Mouse (Mus musculus) cerebellum, adult 2 months (tissue): ENCODE measurements around the gene A930004D18Rik.

Source experiments
- CTCF ChIP-seq: fragments of 200-500 bp; IDR thresholded peaks from 2 replicates; pipeline ENCODE4 v1.5.1; 2011; ENCODE audit warnings: low read depth, mild to moderate bottlenecking, control low read depth, low read length, moderate library complexity, borderline replicate concordance; ENCODE audit not compliant: insufficient read depth
- POLR2A ChIP-seq: fragments of 200-500 bp; IDR thresholded peaks from 2 replicates; pipeline ENCODE4 v1.6.1; 2011; ENCODE audit warnings: low read length, control low read depth, borderline replicate concordance; ENCODE audit not compliant: insufficient read depth

DNA sequence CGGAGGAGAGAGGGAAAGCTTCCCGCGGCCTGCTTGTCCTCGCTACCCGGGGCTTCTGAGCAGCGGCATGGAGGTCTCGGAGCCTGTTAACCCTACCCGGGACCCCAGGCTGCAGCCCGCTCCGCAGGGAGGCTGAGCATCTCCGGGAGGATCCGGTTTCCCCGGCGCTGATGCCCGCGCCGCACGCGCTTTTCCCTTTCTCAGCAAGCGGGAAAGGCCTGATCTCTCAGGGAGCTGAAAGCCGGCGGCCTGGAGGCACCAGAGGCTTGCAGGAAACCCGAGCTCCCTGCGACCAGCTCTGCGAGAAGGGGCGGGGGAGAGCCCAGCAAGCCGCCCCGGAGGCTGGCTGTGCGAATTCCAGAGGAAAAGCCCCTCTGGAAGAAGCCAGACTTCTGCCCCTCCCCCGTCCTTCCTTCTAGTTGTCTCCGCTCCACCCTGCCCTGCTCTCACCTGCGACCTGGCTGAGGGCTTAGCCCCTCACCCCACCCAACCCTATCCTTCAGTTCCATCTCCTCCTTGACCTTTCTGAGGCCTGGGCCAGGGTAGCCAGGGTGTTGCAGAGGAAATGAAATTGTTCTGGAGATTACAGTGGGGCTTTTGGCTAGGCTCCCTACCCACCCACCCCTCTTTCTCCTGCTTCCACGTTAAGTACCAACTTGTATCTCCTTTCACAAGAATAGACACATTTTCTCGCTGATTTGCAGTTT lies 5.6 kb downstream of the A930004D18Rik start:
- no peak for TF ChIP-seq CTCF
- no peak for TF ChIP-seq POLR2A
